25 mouse cellular contexts compared by ENCODE assay signal in genomic region chr19:58312492-58312891, GRCm38 (mm10).
DNase-seq lines count a peak whose midpoint lies in the region; ATAC-seq and TF ChIP-seq lines count a peak whose summit lies in the region.
"Had no signal": no experiment of that assay in that cellular context is flagged by ENCODE, and none has a peak within 500 bp of the region (broad histone marks: within the 10 kb centered on the region; RNA-seq: fewer than 3 reads in every experiment).

No protein-coding gene starts in this region.

- no peak for ATAC-seq in heart, embryonic 12.5 days (ENCODE audit: insufficient number of reproducible peaks, low FRiP score)
- no peak for ATAC-seq in neural tube, embryonic 13.5 days (ENCODE audit: low read depth)
- no peak for ATAC-seq in intestine, postnatal 0 days
- ATAC-seq: forebrain, embryonic 13.5 days; forebrain, embryonic 15.5 days had no signal

- no peaks in the 10 kb centered on the region for H3K4me1 ChIP-seq in heart, embryonic 12.5 days (replicated peaks)
- H3K4me1 ChIP-seq in neural tube, embryonic 13.5 days (replicated peaks), result peaks cover 38% of the 10 kb centered on the region
- H3K4me1 ChIP-seq in intestine, postnatal 0 days (replicated peaks; ENCODE audit: control insufficient read depth, insufficient read depth, low read length), result no peaks in the 10 kb centered on the region
- H3K4me1 ChIP-seq: embryonic facial prominence, embryonic 15.5 days had no signal

- WGBS in heart, embryonic 12.5 days, result 73% methylated on average over 2 of the region's 2 CpGs
- WGBS in neural tube, embryonic 13.5 days, result 83% methylated on average over 2 of the region's 2 CpGs
- WGBS in intestine, postnatal 0 days, result 84% methylated on average over 2 of the region's 2 CpGs

- H3K79me3 ChIP-seq in C2C12 (ENCODE audit: low read depth), result no peaks in the 10 kb centered on the region

- no peak overlapping the region for H3ac ChIP-seq in C2C12 (ENCODE audit: control insufficient read depth, insufficient read length, low read depth)

- TF ChIP-seq CTCF in C2C12 (IDR thresholded peaks at IDR 0.05; ENCODE audit: control insufficient read depth, insufficient read depth, insufficient read length), result no peak
- no peak for TF ChIP-seq CTCF in intestine, postnatal 0 days (IDR thresholded peaks at IDR 0.05; ENCODE audit: low read depth)

- DNase-seq in heart, adult 11 months, result peak; percentile 67
- no peak for DNase-seq in neural tube, embryonic 10.5 days (ENCODE audit: extremely low spot score, low spot score)
- peak; percentile 3 for DNase-seq in 3T3-L1 (ENCODE audit: low read depth, low spot score)
- DNase-seq in layer of hippocampus, postnatal 14 days (ENCODE audit: low spot score in 2 of 2), result no peak
- DNase-seq: adrenal gland, adult 2 months; adrenal gland, postnatal 10 days; adrenal gland, postnatal 25 days; B cell, adult 2 months; cerebellum, adult 11 months; cerebellum, adult 18-20 months; cerebellum, adult 8-10 months; cerebellum, adult 9-11 months; cerebellum, postnatal 14 days; cerebellum, postnatal 36 days; embryo, embryonic 11 days had no signal

- no peak overlapping the region for H3K27ac ChIP-seq in heart, embryonic 12.5 days (ENCODE audit: poor library complexity, severe bottlenecking)
- peak overlapping the region; percentile 64 for H3K27ac ChIP-seq in neural tube, embryonic 13.5 days (replicated peaks)
- H3K27ac ChIP-seq in intestine, postnatal 0 days (ENCODE audit: low read depth, low read length), result no peak overlapping the region
- H3K27ac ChIP-seq: embryonic facial prominence, embryonic 13.5 days; embryonic facial prominence, embryonic 15.5 days; forebrain, embryonic 10.5 days; forebrain, embryonic 13.5 days; forebrain, embryonic 15.5 days had no signal

- no peaks in the 10 kb centered on the region for H3K27me3 ChIP-seq in heart, embryonic 12.5 days (replicated peaks)
- H3K27me3 ChIP-seq in neural tube, embryonic 13.5 days, result no peaks in the 10 kb centered on the region
- H3K27me3 ChIP-seq in C2C12 (ENCODE audit: control insufficient read depth, insufficient read depth, insufficient read length), result no peaks in the 10 kb centered on the region
- no peaks in the 10 kb centered on the region for H3K27me3 ChIP-seq in intestine, postnatal 0 days (replicated peaks; ENCODE audit: control insufficient read depth, insufficient read depth, low read length)
- H3K27me3 ChIP-seq: embryonic facial prominence, embryonic 15.5 days; forebrain, embryonic 13.5 days; forebrain, embryonic 15.5 days had no signal

- no peaks in the 10 kb centered on the region for H3K79me2 ChIP-seq in C2C12 (ENCODE audit: control insufficient read depth, insufficient read depth)

- no peaks in the 10 kb centered on the region for H3K36me3 ChIP-seq in heart, embryonic 12.5 days
- peaks cover 25% of the 10 kb centered on the region for H3K36me3 ChIP-seq in neural tube, embryonic 13.5 days
- no peaks in the 10 kb centered on the region for H3K36me3 ChIP-seq in C2C12 (ENCODE audit: control insufficient read depth, insufficient read depth)
- no peaks in the 10 kb centered on the region for H3K36me3 ChIP-seq in intestine, postnatal 0 days (ENCODE audit: control insufficient read depth, insufficient read depth)
- H3K36me3 ChIP-seq: embryonic facial prominence, embryonic 13.5 days; embryonic facial prominence, embryonic 15.5 days; forebrain, embryonic 15.5 days had no signal

- peaks cover 21% of the 10 kb centered on the region for H3K9me3 ChIP-seq in heart, embryonic 12.5 days (replicated peaks)
- 0 out of 2 replicates have a peak, but pooled peaks cover 17% of the 10 kb centered on the region for H3K9me3 ChIP-seq in neural tube, embryonic 13.5 days
- H3K9me3 ChIP-seq in intestine, postnatal 0 days (ENCODE audit: control insufficient read depth), result peaks cover 7% of the 10 kb centered on the region; the same call in 1 of the 2 replicates
- H3K9me3 ChIP-seq: embryonic facial prominence, embryonic 15.5 days had no signal

- H3K9ac ChIP-seq in heart, embryonic 12.5 days, result no peak overlapping the region
- H3K9ac ChIP-seq in neural tube, embryonic 13.5 days, result no peak overlapping the region
- H3K9ac ChIP-seq in intestine, postnatal 0 days (ENCODE audit: low read depth, low read length), result no peak overlapping the region
- H3K9ac ChIP-seq: embryonic facial prominence, embryonic 13.5 days; embryonic facial prominence, embryonic 15.5 days; forebrain, embryonic 13.5 days; forebrain, embryonic 15.5 days had no signal

- H3K4me2 ChIP-seq in heart, embryonic 12.5 days, result no peak overlapping the region
- no peak overlapping the region for H3K4me2 ChIP-seq in neural tube, embryonic 13.5 days
- no peak overlapping the region for H3K4me2 ChIP-seq in intestine, postnatal 0 days (replicated peaks; ENCODE audit: low read depth)
- H3K4me2 ChIP-seq: embryonic facial prominence, embryonic 13.5 days; embryonic facial prominence, embryonic 15.5 days; forebrain, embryonic 13.5 days; forebrain, embryonic 15.5 days had no signal

- no peak overlapping the region for H3K4me3 ChIP-seq in heart, embryonic 12.5 days
- H3K4me3 ChIP-seq in neural tube, embryonic 13.5 days, result no peak overlapping the region
- no peak overlapping the region for H3K4me3 ChIP-seq in C2C12 (ENCODE audit: insufficient read depth, poor library complexity, severe bottlenecking)
- no peak overlapping the region for H3K4me3 ChIP-seq in intestine, postnatal 0 days (ENCODE audit: low read depth, low read length)
- H3K4me3 ChIP-seq: embryonic facial prominence, embryonic 13.5 days; embryonic facial prominence, embryonic 15.5 days; erythroblast, embryonic 14.5 days; forebrain, embryonic 10.5 days; forebrain, embryonic 13.5 days; forebrain, embryonic 15.5 days had no signal

TF ChIP-seq in C2C12, 6 proteins besides CTCF, POLR2A, EP300 and RAD21:
- TF ChIP-seq USF1 (IDR thresholded peaks at IDR 0.05; ENCODE audit: low read depth), result peak; percentile 56
- TF ChIP-seq CEBPB (IDR thresholded peaks at IDR 0.05; ENCODE audit: low read depth), result no peak

Comparison
In these comparisons a context has a peak if more than half of its experiments do, and no peak if none do; other contexts are left out.
1. DNase-seq: peak in heart, adult 11 months (single experiment) and 3T3-L1 (single experiment); none in neural tube, embryonic 10.5 days (single experiment) and layer of hippocampus, postnatal 14 days (0 of 2).